24 mouse cellular contexts compared by ENCODE assay signal in the genomic region with DNA sequence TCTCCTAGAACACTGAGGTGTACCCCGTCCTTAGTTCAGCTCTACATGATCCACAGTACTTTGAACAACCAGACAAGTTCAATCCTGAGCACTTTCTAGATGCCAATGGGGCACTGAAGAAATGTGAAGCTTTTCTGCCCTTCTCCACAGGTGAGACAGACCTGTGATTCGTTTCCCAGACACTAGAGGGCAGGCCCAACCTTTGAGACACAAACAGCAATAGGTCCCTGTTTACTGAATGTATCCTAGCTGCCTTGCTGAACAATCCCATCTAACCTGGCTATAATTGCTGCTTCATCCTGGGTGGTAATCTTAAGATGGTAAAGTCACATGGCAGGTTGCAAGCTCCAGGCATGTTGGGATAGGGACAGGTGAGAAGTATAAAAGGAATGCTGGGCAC. TPM values are rescaled to one million over a fixed set of nuclear protein-coding genes. Genes with fewer than 3 reads are reported as not detected.
A peak's percentile ranks its signal among the peaks of the same experiment; 100 is the strongest.
DNase-seq lines count a peak whose midpoint lies in the region; ATAC-seq and TF ChIP-seq lines count a peak whose summit lies in the region.
"Had no signal": no experiment of that assay in that cellular context is flagged by ENCODE, and none has a peak within 500 bp of the region (broad histone marks: within the 10 kb centered on the region; RNA-seq: fewer than 3 reads in every experiment).

No protein-coding gene starts in this region.

- H3K27ac ChIP-seq in kidney, embryonic 15.5 days: no peak overlapping the region
- no peak overlapping the region for H3K27ac ChIP-seq in liver, embryonic 14.5 days
- H3K27ac ChIP-seq: gastrocnemius, adult 2 months; hindbrain, embryonic 12.5 days; layer of hippocampus, adult 2 months; left cerebral cortex, adult 2 months; limb, embryonic 12.5 days; neural tube, embryonic 12.5 days; stomach, embryonic 15.5 days had no signal

- WGBS in kidney, embryonic 15.5 days: 26% methylated on average over 2 of the region's 2 CpGs
- WGBS in liver, embryonic 14.5 days (ENCODE audit: insufficient replicate concordance): 11% methylated on average over 2 of the region's 2 CpGs

- peak; percentile 39; the same call in 1 of the 2 replicates for TF ChIP-seq CTCF in liver, embryonic 14.5 days (IDR thresholded peaks at IDR 0.05; ENCODE audit: low read depth)

- H3K36me3 ChIP-seq in kidney, embryonic 15.5 days: no peaks in the 10 kb centered on the region
- no peaks in the 10 kb centered on the region for H3K36me3 ChIP-seq in liver, embryonic 14.5 days (replicated peaks; ENCODE audit: control insufficient read depth, insufficient read depth, low read depth)
- H3K36me3 ChIP-seq: hindbrain, embryonic 12.5 days; limb, embryonic 12.5 days; neural tube, embryonic 12.5 days; stomach, embryonic 15.5 days had no signal

- peaks cover 3% of the 10 kb centered on the region; the same call in 1 of the 2 replicates for H3K9me3 ChIP-seq in kidney, embryonic 15.5 days (replicated peaks)
- H3K9me3 ChIP-seq in liver, embryonic 14.5 days (ENCODE audit: control insufficient read depth, low read length): no peaks in the 10 kb centered on the region
- H3K9me3 ChIP-seq: stomach, embryonic 15.5 days had no signal

- H3K4me2 ChIP-seq in kidney, embryonic 15.5 days: no peak overlapping the region
- no peak overlapping the region for H3K4me2 ChIP-seq in liver, embryonic 14.5 days (ENCODE audit: low read depth)
- H3K4me2 ChIP-seq: hindbrain, embryonic 12.5 days; limb, embryonic 12.5 days; neural tube, embryonic 12.5 days; stomach, embryonic 15.5 days had no signal

- no peaks in the 10 kb centered on the region for H3K27me3 ChIP-seq in kidney, embryonic 15.5 days
- H3K27me3 ChIP-seq in liver, embryonic 14.5 days (ENCODE audit: control insufficient read depth, insufficient read depth, low read length): no peaks in the 10 kb centered on the region
- H3K27me3 ChIP-seq: hindbrain, embryonic 12.5 days; limb, embryonic 12.5 days; neural tube, embryonic 12.5 days; stomach, embryonic 15.5 days had no signal

- peak; percentile 13 for DNase-seq in kidney, adult 11 months
- DNase-seq in lung, postnatal 36 days: peak; percentile 36
- no peak for DNase-seq in lung, postnatal 10 days
- DNase-seq in NIH3T3 (ENCODE audit: low read depth): peak; percentile 14
- no peak for DNase-seq in liver, embryonic 14.5 days (ENCODE audit: low read depth in 3 of 3, low spot score in 3 of 3)
- no peak for DNase-seq in B cell, adult 2 months
- no peak for DNase-seq in ovary, postnatal 14 days (ENCODE audit: low spot score)
- DNase-seq: adrenal gland, postnatal 10 days; cerebellum, postnatal 14 days; gastrocnemius, adult 2 months; heart, adult 18-20 months; spleen, adult 18-20 months had no signal

- no peak overlapping the region for H3K4me3 ChIP-seq in kidney, embryonic 15.5 days (replicated peaks)
- H3K4me3 ChIP-seq in liver, embryonic 14.5 days (ENCODE audit: insufficient read depth in 1 of 2, low read depth in 2 of 2, low read length in 2 of 2): no peak overlapping the region
- H3K4me3 ChIP-seq: gastrocnemius, adult 2 months; hindbrain, embryonic 12.5 days; layer of hippocampus, adult 2 months; left cerebral cortex, adult 2 months; limb, embryonic 12.5 days; neural tube, embryonic 12.5 days; stomach, embryonic 15.5 days had no signal

- H3K4me1 ChIP-seq in kidney, embryonic 15.5 days: no peaks in the 10 kb centered on the region
- no peaks in the 10 kb centered on the region for H3K4me1 ChIP-seq in liver, embryonic 14.5 days (replicated peaks; ENCODE audit: control insufficient read depth in 2 of 2, insufficient read depth in 2 of 2, low read length in 1 of 2)
- H3K4me1 ChIP-seq: hindbrain, embryonic 12.5 days; limb, embryonic 12.5 days; neural tube, embryonic 12.5 days; stomach, embryonic 15.5 days had no signal

- no peak overlapping the region for H3K9ac ChIP-seq in kidney, embryonic 15.5 days
- H3K9ac ChIP-seq in liver, embryonic 14.5 days (replicated peaks): no peak overlapping the region
- H3K9ac ChIP-seq: hindbrain, embryonic 12.5 days; limb, embryonic 12.5 days; neural tube, embryonic 12.5 days; stomach, embryonic 15.5 days had no signal

- no peak for TF ChIP-seq EP300 in liver, embryonic 14.5 days (IDR thresholded peaks at IDR 0.05; ENCODE audit: low read depth)

- no peak for ATAC-seq in kidney, embryonic 15.5 days (replicated peaks; ENCODE audit: low FRiP score)
- no peak for ATAC-seq in liver, embryonic 14.5 days (ENCODE audit: insufficient read depth)
- ATAC-seq: forebrain, embryonic 16.5 days had no signal

RNA-seq across cellular contexts. Expression of a gene that starts 27.9 kb away (rescaled TPM):
- not detected in 2 replicates for polyA plus RNA-seq in kidney, embryonic 15.5 days (2015; fragmentation: Nextera tagmentation; extraction: Ambion mirVana)
- 0.04 and 0.09 TPM in 2 replicates for polyA plus RNA-seq in liver, embryonic 14.5 days (2012; rRNA removed)
- 0.29 and 0.43 TPM in 2 replicates for polyA plus RNA-seq in liver, embryonic 14.5 days (2014; fragmentation: Nextera tagmentation; extraction: Ambion mirVana)
- polyA plus RNA-seq: embryonic facial prominence, embryonic 11.5 days; forebrain, embryonic 16.5 days; heart, postnatal 0 days; hindbrain, embryonic 12.5 days; intestine, embryonic 14.5 days; limb, embryonic 12.5 days; lung, embryonic 16.5 days; neural tube, embryonic 12.5 days; stomach, embryonic 15.5 days had no signal

RNA-seq across cellular contexts. Expression of a gene that starts 59.1 kb away (rescaled TPM):
- not detected in 2 replicates for polyA plus RNA-seq in kidney, embryonic 15.5 days (2015; fragmentation: Nextera tagmentation; extraction: Ambion mirVana)
- polyA plus RNA-seq in liver, embryonic 14.5 days (2012; rRNA removed): not detected in 2 replicates
- polyA plus RNA-seq in liver, embryonic 14.5 days (2014; fragmentation: Nextera tagmentation; extraction: Ambion mirVana): not detected in 2 replicates
- polyA plus RNA-seq: embryonic facial prominence, embryonic 11.5 days; forebrain, embryonic 16.5 days; heart, postnatal 0 days; hindbrain, embryonic 12.5 days; intestine, embryonic 14.5 days; limb, embryonic 12.5 days; lung, embryonic 16.5 days; neural tube, embryonic 12.5 days; stomach, embryonic 15.5 days had no signal

Comparison
In these comparisons a context has a peak if more than half of its experiments do, and no peak if none do; other contexts are left out.
1. DNase-seq: peak in kidney, adult 11 months (single experiment), lung, postnatal 36 days (single experiment) and NIH3T3 (single experiment); none in lung, postnatal 10 days (single experiment), liver, embryonic 14.5 days (0 of 3), B cell, adult 2 months (0 of 2) and ovary, postnatal 14 days (single experiment).